Mouse (Mus musculus) hindbrain, embryonic 13.5 days (tissue): ENCODE data around the gene Nrxn3. TPM values are rescaled to one million over a fixed set of nuclear protein-coding genes. Genes with fewer than 3 reads are reported as not detected.

Experiments
- ATAC-seq: fragments of 200-750 bp; cut with Nextera tagmentation; 2 replicates; pipeline ENCODE4 v1.8.0; 2017; ENCODE audit warnings: moderate TSS enrichment; ENCODE audit not compliant: low FRiP score
- H3K27ac ChIP-seq: fragments of 300-500 bp; sonication (generic); 2 replicates; pipeline ENCODE4 v1.5.1; 2015; ENCODE audit warnings: inconsistent platforms, mild to moderate bottlenecking, moderate library complexity
- H3K27me3 ChIP-seq: fragments of 300-500 bp; sonication (generic); 2 replicates; pipeline ENCODE4 v1.6.1; 2015; ENCODE audit warnings: mild to moderate bottlenecking, inconsistent platforms
- H3K36me3 ChIP-seq: fragments of 300-500 bp; sonication (generic); 2 replicates; pipeline ENCODE4 v1.6.1; 2015; ENCODE audit warnings: mild to moderate bottlenecking, inconsistent platforms
- H3K4me1 ChIP-seq: fragments of 300-500 bp; sonication (generic); replicated peaks from 2 replicates; pipeline ENCODE4 v1.6.1; 2015; ENCODE audit warnings: inconsistent platforms
- H3K4me2 ChIP-seq: fragments of 300-500 bp; sonication (generic); 2 replicates; pipeline ENCODE4 v1.6.1; 2015; ENCODE audit warnings: inconsistent platforms, mild to moderate bottlenecking, moderate library complexity
- H3K4me3 ChIP-seq: fragments of 300-500 bp; sonication (generic); 2 replicates; pipeline ENCODE4 v1.5.1; 2015; ENCODE audit warnings: mild to moderate bottlenecking, inconsistent platforms
- H3K9ac ChIP-seq: fragments of 300-500 bp; sonication (generic); 2 replicates; pipeline ENCODE4 v1.6.1; 2015; ENCODE audit warnings: mild to moderate bottlenecking, inconsistent platforms
- H3K9me3 ChIP-seq: fragments of 300-500 bp; sonication (generic); 2 replicates; pipeline ENCODE4 v1.6.1; 2016; ENCODE audit warnings: inconsistent platforms
- WGBS: fragments of 180-500 bp; shearing (Covaris S2); methylation state at CpG from one replicate; pipeline ENCODE4 v1.1.7; 2015; 5-methylcytosine and 5-hydroxymethylcytosine counted together
- microRNA-seq: library from miRNA; unstranded; fragments of <30 nt; microRNA quantifications from one replicate; pipeline ENCODE4, GENCODE M21; 2016
- polyA plus RNA-seq: library from polyadenylated mRNA; unstranded; fragments of >200 nt; fragmentation: Nextera tagmentation; extraction: Ambion mirVana; gene quantifications from 2 replicates; pipeline ENCODE4 v1.2.1, GENCODE M21; 2015

Gene Nrxn3
- polyA plus RNA-seq, 1 experiment from 2014 or later = 92.1 TPM

DNA sequence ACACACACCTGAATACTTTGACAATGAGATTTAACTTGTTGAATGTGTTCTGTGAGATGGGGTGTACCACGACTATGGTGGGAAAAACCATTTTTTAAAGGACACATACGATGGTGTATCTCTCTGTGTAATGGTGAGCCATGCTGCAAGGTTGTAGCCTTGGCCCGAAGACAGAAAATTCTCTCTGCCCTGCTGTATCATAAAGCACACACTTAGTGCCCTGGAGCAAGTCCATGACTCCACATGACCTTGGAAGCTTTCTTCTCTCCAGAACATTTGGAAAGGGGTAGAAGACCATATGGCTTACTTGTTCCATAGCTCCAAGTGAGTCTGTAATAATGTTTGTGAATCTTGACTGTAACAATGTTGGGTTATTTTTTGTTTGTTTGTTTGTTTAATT lies 1609.8 kb downstream of the Nrxn3 start:
- H3K9me3 ChIP-seq = no peaks in the 10 kb centered on the region
- no peak overlapping the region for H3K9ac ChIP-seq
- no peak for ATAC-seq
- H3K4me2 ChIP-seq = no peak overlapping the region
- no peak overlapping the region for H3K27ac ChIP-seq
- no peak overlapping the region for H3K4me3 ChIP-seq
- H3K4me1 ChIP-seq = no peaks in the 10 kb centered on the region
- no peaks in the 10 kb centered on the region for H3K36me3 ChIP-seq
- WGBS = 92% methylated on average over 3 of the region's 3 CpGs
- no peaks in the 10 kb centered on the region for H3K27me3 ChIP-seq

DNA sequence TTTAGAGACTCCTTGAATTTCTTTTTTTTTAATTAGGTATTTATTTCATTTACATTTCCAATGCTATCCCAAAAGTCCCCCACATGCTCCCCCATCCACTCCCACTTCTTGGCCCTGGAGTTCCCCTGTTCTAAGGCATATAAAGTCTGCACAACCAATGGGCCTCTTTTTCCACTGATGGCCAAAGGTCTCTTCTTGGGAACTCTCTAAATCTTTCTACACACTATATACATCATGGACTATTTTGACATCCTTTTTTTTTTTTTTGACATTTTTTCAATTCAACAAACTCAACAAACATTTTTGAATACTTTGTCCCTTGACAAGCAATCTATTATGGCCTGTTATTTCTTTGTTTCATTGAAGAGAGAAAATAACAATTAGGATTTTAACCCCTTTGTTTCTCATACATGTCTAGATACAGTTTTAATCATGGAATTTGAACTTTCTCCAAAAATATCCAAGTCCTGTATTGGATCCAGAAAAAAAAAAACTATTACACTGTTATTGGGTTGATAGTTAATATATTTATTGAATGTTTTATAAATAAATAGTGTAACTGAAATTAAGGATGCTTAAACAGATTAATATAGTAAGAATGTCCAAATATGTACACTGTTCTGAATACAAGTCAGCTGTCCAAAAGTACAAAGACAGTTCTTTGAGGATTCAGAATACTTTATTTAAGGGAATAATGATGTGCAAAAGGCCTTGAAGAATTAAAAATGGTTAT lies 1615.0 kb downstream of the Nrxn3 start:
- Histone ChIP-seq H3K27me3 (no peaks in the 10 kb centered on the region), H3K27ac (no peak overlapping the region), H3K9me3 (no peaks in the 10 kb centered on the region), H3K4me2 (no peak overlapping the region), H3K4me3 (no peak overlapping the region), H3K36me3 (no peaks in the 10 kb centered on the region), H3K4me1 (no peaks in the 10 kb centered on the region), H3K9ac (no peak overlapping the region)
- ATAC-seq = no peak

DNA sequence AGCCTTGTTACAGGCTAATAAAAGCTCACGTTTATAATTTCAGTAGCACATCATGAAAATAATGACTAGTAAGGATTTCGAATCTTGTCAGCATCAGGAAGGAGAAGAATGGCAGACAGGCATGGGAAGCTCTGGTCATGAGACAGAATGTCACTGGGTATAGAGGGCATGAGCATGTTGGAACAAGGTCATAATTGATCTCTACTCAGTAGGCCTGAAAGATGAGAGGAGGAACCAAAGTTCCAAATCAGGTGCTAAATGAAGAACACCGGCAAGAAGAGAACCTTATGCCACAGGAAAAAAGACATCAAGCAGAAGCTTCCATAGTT lies 1615.5 kb downstream of the Nrxn3 start:
- Histone ChIP-seq H3K4me3 (no peak overlapping the region), H3K36me3 (no peaks in the 10 kb centered on the region), H3K4me2 (no peak overlapping the region), H3K27ac (no peak overlapping the region), H3K4me1 (no peaks in the 10 kb centered on the region), H3K27me3 (no peaks in the 10 kb centered on the region), H3K9ac (no peak overlapping the region), H3K9me3 (no peaks in the 10 kb centered on the region)
- 93% methylated on average over 3 of the region's 3 CpGs for WGBS
- ATAC-seq = no peak

Small RNA genes within 50 kb of the gene (microRNA-seq; reads per million reads assigned to microRNA genes)
- gene Gm23989 (not detected), gene Gm27313 (not detected)
